Mouse (Mus musculus) embryonic facial prominence, embryonic 10.5 days (tissue): Measurements from ENCODE around the gene Psmg1. TPM values are rescaled to one million over a fixed set of nuclear protein-coding genes. Genes with fewer than 3 reads are reported as not detected.

Source experiments
- DNase-seq: peaks from one replicate; pipeline ENCODE4 v3.0.0-alpha.2; 2017; ENCODE audit warnings: low spot score
- H3K27ac ChIP-seq: fragments of 300-500 bp; sonication (generic); replicated peaks from 2 replicates; pipeline ENCODE4 v1.5.1; 2016; ENCODE audit warnings: mild to moderate bottlenecking
- H3K27me3 ChIP-seq: fragments of 300-500 bp; sonication (generic); replicated peaks from 2 replicates; pipeline ENCODE4 v1.6.1; 2016; ENCODE audit warnings: low read depth, mild to moderate bottlenecking; ENCODE audit not compliant: poor library complexity, severe bottlenecking
- H3K36me3 ChIP-seq: fragments of 300-500 bp; sonication (generic); replicated peaks from 2 replicates; pipeline ENCODE4 v1.6.1; 2016; ENCODE audit warnings: mild to moderate bottlenecking, moderate library complexity
- H3K4me1 ChIP-seq: fragments of 300-500 bp; sonication (generic); 2 replicates; pipeline ENCODE4 v1.6.1; 2016
- H3K4me3 ChIP-seq: fragments of 300-500 bp; sonication (generic); 2 replicates; pipeline ENCODE4 v1.5.1; 2016; ENCODE audit warnings: mild to moderate bottlenecking, moderate library complexity
- H3K9me3 ChIP-seq: fragments of 300-500 bp; sonication (generic); 2 replicates; pipeline ENCODE4 v1.6.1; 2016; ENCODE audit warnings: mild to moderate bottlenecking
- WGBS: fragments of 180-500 bp; shearing (Covaris S2); methylation state at CpG from one replicate; pipeline ENCODE4 v1.1.7; 2016; 5-methylcytosine and 5-hydroxymethylcytosine counted together
- microRNA-seq: library from miRNA; unstranded; fragments of <30 nt; microRNA quantifications from one replicate; pipeline ENCODE4, GENCODE M21; 2017
- polyA plus RNA-seq: library from polyadenylated mRNA; unstranded; fragments of >200 nt; fragmentation: Nextera tagmentation; extraction: Ambion mirVana; gene quantifications from 2 replicates; pipeline ENCODE4 v1.2.1, GENCODE M21; 2016

Gene Psmg1
- polyA plus RNA-seq, 1 experiment from 2014 or later: 115 TPM

GRCm38 (mm10) chr16:95954341-95954740 is 36.4 kb downstream of the Psmg1 start:
- no peak for DNase-seq
- H3K27ac ChIP-seq: no peak overlapping the region

GRCm38 (mm10) chr16:95953159-95953650 is 37.6 kb downstream of the Psmg1 start:
- Histone ChIP-seq H3K27me3 (no peaks in the 10 kb centered on the region; the same call in 1 of the 2 replicates), H3K4me1 (peaks cover 5% of the 10 kb centered on the region; the same call in 1 of the 2 replicates), H3K36me3 (no peaks in the 10 kb centered on the region), H3K27ac (no peak overlapping the region), H3K9me3 (no peaks in the 10 kb centered on the region), H3K4me3 (no peak overlapping the region)
- DNase-seq: no peak
- WGBS: 94% methylated on average over 4 of the region's 4 CpGs

More at GRCm38 (mm10) chr16:95954341-95954740, 36.4 kb downstream of the Psmg1 start:
- Histone ChIP-seq H3K36me3 (no peaks in the 10 kb centered on the region), H3K4me3 (no peak overlapping the region), H3K9me3 (no peaks in the 10 kb centered on the region), H3K4me1 (peaks cover 5% of the 10 kb centered on the region; the same call in 1 of the 2 replicates), H3K27me3 (no peaks in the 10 kb centered on the region)
- 83% methylated on average over 3 of the region's 3 CpGs for WGBS

GRCm38 (mm10) chr16:95951471-95951870 is 39.3 kb downstream of the Psmg1 start:
- Histone ChIP-seq H3K27ac (no peak overlapping the region), H3K4me3 (no peak overlapping the region), H3K36me3 (no peaks in the 10 kb centered on the region), H3K9me3 (no peaks in the 10 kb centered on the region), H3K27me3 (no peaks in the 10 kb centered on the region; the same call in 1 of the 2 replicates), H3K4me1 (peaks cover 5% of the 10 kb centered on the region; the same call in 1 of the 2 replicates)
- no peak for DNase-seq
- WGBS: 96% methylated on average over 2 of the region's 2 CpGs

- DNase-seq: peak; percentile 75
- H3K4me1 ChIP-seq: peaks cover 5% of the 10 kb centered on the region
- H3K27me3 ChIP-seq: peaks cover 5% of the 10 kb centered on the region
- no peak overlapping the region for H3K4me3 ChIP-seq
- WGBS: 31% methylated on average over 20 of the region's 20 CpGs
- H3K36me3 ChIP-seq: no peaks in the 10 kb centered on the region
- H3K27ac ChIP-seq: 0 out of 2 replicates have a peak overlapping the region, but pooled peaks have one; percentile 54
- no peaks in the 10 kb centered on the region for H3K9me3 ChIP-seq
Measured at GRCm38 (mm10) chr16:95945389-95946311, 45.1 kb downstream of the Psmg1 start.

- H3K9me3 ChIP-seq: no peaks in the 10 kb centered on the region
- H3K4me3 ChIP-seq: no peak overlapping the region
- DNase-seq: no peak
- H3K36me3 ChIP-seq: no peaks in the 10 kb centered on the region
- 85% methylated on average over 6 of the region's 6 CpGs for WGBS
- H3K27me3 ChIP-seq: peaks cover 5% of the 10 kb centered on the region; the same call in 1 of the 2 replicates
- peaks cover 5% of the 10 kb centered on the region for H3K4me1 ChIP-seq
- no peak overlapping the region for H3K27ac ChIP-seq
Measured at GRCm38 (mm10) chr16:95943186-95943585, 47.6 kb downstream of the Psmg1 start.

GRCm38 (mm10) chr16:95941575-95941974 is 49.2 kb downstream of the Psmg1 start:
- peaks cover 5% of the 10 kb centered on the region; the same call in 1 of the 2 replicates for H3K27me3 ChIP-seq
- no peak overlapping the region for H3K27ac ChIP-seq
- peaks cover 9% of the 10 kb centered on the region for H3K9me3 ChIP-seq
- no peak for DNase-seq
- peaks cover 5% of the 10 kb centered on the region for H3K4me1 ChIP-seq
- H3K4me3 ChIP-seq: no peak overlapping the region
- 84% methylated on average over 5 of the region's 5 CpGs for WGBS
- H3K36me3 ChIP-seq: no peaks in the 10 kb centered on the region

- peak; percentile 34 for DNase-seq
- Histone ChIP-seq H3K9me3 (peaks cover 9% of the 10 kb centered on the region), H3K27me3 (no peaks in the 10 kb centered on the region), H3K27ac (no peak overlapping the region; the same call in 1 of the 2 replicates), H3K36me3 (no peaks in the 10 kb centered on the region), H3K4me1 (peaks cover 11% of the 10 kb centered on the region), H3K4me3 (no peak overlapping the region)
- 33% methylated on average over 6 of the region's 6 CpGs for WGBS
Measured at GRCm38 (mm10) chr16:95935495-95935961, 55.2 kb downstream of the Psmg1 start.

GRCm38 (mm10) chr16:95932860-95933259 is 57.9 kb downstream of the Psmg1 start:
- H3K36me3 ChIP-seq: no peaks in the 10 kb centered on the region
- H3K4me3 ChIP-seq: no peak overlapping the region
- H3K27me3 ChIP-seq: no peaks in the 10 kb centered on the region
- H3K9me3 ChIP-seq: peaks cover 7% of the 10 kb centered on the region
- no peak for DNase-seq
- no peak overlapping the region for H3K27ac ChIP-seq
- 76% methylated on average over 6 of the region's 6 CpGs for WGBS
- peaks cover 32% of the 10 kb centered on the region for H3K4me1 ChIP-seq

- no peak overlapping the region for H3K4me3 ChIP-seq
- 87% methylated on average over 12 of the region's 12 CpGs for WGBS
- peaks cover 34% of the 10 kb centered on the region for H3K4me1 ChIP-seq
- no peak for DNase-seq
- H3K36me3 ChIP-seq: no peaks in the 10 kb centered on the region
- no peaks in the 10 kb centered on the region for H3K9me3 ChIP-seq
- no peak overlapping the region for H3K27ac ChIP-seq
- no peaks in the 10 kb centered on the region for H3K27me3 ChIP-seq
Measured at GRCm38 (mm10) chr16:95931509-95931908, 59.3 kb downstream of the Psmg1 start.

Small RNA genes lying within 50 kb of the gene (microRNA-seq; reads per million reads assigned to microRNA genes)
- not detected for gene Gm27833

Other genes starting within 250 kb of the Psmg1 start
- 127 and 130 TPM in 2 replicates for gene Brwd1, start 91.6 kb upstream of the Psmg1 start, polyA plus RNA-seq
- 895 and 901 TPM in 2 replicates for gene Hmgn1, start 136.8 kb upstream of the Psmg1 start, polyA plus RNA-seq
- 86.2 and 94.3 TPM in 2 replicates for gene Wrb, start 154.4 kb upstream of the Psmg1 start, polyA plus RNA-seq
- 0.80 and 0.85 TPM in 2 replicates for gene Lca5l, start 201.3 kb upstream of the Psmg1 start, polyA plus RNA-seq
- 1.5 and 1.7 TPM in 2 replicates for gene Sh3bgr, start 209.5 kb upstream of the Psmg1 start, polyA plus RNA-seq
- gene B3galt5, start 244.8 kb upstream of the Psmg1 start, polyA plus RNA-seq: 0.24 and 0.32 TPM in 2 replicates